Mouse (Mus musculus) spleen, adult 12 weeks (tissue): Measurements from ENCODE around the gene Ndrg2.

Source experiments
- DNase-seq: peaks from one replicate; pipeline ENCODE4 v3.0.0; 2022; ENCODE audit warnings: low spot score

The Ndrg2 gene

DNA sequence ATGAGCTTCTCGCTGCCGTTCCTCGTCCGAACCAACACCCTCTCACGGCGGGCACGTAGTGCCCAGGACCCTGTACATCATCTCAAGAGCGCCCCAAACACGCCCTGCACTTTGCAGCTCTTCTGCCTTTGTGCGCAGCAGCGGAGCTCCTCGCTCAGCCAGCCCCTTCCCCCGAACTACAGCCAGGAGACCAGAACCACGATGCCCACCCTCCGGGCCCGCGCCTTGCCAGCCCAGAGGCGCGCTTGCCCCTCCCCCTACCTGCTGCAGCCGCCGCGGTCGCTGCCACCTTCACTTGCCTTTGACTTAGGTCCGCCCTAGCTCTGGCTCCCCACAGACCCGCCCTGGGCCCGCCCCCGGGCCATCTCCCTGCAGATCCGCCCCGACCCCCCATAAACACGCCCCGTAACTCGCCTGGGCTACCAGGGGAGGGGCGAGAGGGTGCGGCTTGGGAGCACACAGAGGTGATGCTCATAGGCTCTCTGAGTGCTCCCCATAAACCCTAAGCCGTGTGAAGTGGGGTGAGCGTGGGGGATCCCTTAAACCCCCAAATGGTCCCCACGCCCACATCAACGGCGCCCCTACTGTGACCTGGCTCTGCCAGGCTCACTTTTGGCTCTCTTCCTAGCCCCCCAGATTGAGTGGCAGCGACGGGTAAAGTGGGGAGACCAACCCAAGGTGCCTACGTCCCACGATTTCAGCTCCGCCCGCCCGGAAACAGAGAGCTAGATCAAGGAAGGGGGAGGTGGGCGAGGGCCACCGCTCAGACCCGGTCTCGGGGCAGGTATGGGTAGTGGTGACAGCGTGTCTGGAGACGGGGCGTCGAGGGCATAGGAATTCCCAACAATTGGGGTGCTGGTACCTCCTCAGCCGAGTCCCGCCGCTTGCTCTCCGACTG lies 647 bp downstream of the Ndrg2 start:
- peak; percentile 38 for DNase-seq

DNA sequence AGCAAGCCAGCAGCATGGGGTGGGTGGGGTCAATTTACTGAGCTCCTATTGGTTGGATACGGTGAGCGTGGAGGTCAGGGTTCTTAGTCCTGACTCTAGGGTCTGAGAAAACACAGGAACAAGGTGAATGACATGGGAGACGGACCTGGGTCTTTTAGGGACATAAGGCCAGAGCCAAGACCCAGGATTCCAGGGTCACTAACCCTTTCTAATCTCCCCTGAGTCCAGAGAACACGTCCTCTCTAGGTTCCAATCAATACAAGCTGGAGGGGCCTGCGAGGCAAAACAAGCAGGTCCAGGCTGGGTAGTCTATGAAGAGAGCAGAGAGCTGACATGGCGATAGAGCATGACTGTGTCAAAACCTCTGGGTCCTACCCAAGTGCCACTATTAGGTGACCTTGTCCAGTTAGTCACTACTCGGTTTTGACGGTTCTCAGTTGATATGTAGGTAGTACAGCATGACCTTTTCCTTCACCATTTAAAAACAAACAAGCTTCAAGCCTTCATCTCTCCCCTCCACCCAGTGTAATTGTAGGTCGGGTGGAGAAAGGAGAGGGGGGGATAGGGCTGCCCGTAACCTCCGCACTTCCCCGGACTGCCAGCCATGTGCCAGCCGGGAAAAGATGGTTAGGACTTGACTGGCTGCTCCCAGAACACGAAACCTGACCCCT lies 1.4 kb downstream of the Ndrg2 start:
- DNase-seq = no peak

DNA sequence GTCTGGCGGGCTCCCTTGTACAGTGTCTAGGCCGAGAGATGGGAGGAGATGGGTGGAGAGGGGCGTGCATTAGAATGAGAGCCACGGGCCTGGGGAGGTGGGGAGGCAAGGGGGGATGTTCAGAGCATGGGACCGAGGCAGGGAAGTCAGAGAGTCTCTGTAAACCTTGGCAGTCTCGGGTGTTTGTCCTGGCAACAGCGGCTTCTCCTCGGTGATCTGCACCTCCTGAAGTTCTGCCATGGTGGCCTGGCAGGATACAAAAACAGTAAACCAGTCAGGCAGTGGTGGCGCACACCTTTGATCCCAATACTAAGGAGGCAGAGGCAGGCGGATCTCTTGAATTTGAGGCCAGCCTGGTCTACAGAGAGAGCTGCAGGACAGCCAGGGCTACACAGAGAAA lies 2.7 kb downstream of the Ndrg2 start:
- DNase-seq = no peak

DNA sequence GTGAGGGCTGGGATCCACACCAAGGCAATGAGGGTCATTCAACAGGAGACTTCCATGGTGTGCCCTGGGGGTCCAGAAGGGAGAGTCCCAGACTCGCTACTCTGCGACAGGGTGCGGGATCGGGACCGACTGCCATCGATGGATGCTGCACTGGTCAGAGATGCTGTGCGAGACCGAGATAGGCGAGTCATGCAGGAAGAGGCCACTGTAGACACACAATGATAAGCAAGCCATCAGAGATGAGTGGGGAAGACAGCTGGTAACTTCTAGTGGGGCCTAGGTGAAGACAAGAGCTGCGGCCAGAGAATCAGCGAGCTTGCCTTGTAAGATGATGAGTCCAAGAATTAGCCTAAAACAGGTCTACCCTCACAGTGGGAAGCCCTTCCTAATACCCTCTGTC lies 7.9 kb downstream of the Ndrg2 start:
- no peak for DNase-seq

DNA sequence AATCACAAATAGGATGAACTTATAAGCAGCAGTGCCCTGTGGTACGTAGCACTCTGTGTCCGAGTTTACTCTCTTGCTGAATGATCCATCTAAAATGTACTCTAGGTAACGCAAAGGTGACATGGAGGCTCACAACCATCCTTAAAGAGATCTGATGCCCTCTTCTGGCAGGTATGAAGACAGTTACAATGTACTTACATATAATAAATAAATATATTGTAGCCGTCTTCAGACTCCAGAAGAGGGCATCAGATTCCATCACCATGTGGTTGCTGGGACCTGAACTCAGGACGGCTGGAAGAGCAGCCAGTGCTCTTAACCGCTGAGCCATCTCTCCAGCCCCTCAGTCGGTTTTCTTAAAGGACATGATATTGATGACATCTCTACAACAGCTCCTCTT lies 9.3 kb downstream of the Ndrg2 start:
- no peak for DNase-seq

DNA sequence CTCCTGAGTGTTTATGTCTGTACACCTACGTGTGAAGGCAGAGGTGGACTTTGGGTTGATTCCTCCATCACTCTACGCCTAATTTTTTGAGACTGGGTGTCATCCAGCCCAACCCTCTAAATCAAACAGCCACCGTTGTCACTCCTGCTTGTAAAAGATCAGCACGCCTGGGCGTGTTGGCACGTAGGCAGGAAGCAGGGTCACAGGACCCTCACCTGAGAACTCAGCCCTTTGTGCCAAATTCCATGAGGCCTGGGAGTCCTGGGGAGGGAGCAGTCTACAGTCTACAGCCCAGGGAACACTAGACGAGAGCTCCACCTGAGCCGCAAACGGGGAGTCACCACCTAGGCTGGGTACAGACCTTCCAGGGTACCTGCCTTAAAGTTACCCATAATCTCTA lies 10.2 kb downstream of the Ndrg2 start:
- DNase-seq = no peak

DNA sequence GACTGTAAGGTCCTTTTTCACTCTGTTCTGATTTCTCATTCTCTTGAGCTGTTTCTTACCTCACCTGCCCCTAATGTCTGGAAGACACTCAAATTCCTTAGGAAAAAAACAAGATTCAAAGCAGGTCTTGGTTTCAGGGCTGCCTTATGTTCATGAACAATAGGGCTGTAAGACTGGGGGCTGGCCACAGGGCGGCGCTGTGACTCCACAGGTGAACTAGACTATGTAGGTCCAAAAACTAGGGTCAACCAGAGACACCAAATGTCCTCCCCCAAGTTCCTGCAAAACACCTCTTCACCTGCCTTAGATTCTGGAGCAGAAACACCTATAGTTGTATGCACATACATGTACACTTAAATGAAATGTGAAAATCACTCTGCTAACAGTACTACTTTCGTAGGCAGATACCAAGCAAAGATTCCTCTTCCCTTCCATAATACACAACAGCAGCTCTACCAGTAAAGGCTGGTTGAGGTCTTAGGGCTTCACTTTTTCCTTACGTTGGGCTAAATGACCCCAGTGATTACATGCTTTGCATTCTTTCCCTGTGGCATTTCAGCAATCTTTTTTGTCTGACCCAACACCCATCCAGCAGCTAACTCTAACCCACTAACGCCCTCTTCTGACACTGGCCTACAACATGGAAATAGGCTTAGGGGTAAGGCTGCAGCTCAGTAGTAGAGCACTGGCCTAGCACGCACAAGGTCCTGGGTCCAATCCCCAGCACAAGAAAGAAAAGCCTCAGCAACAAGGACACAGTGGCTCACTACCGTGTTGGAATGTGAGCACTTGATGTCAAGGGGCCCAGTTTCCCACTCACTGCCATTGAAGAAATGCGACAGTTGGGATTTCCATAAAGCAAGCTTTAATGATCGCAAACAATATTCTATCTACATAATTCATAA lies 10.9 kb downstream of the Ndrg2 start:
- peak; percentile 21 for DNase-seq

DNA sequence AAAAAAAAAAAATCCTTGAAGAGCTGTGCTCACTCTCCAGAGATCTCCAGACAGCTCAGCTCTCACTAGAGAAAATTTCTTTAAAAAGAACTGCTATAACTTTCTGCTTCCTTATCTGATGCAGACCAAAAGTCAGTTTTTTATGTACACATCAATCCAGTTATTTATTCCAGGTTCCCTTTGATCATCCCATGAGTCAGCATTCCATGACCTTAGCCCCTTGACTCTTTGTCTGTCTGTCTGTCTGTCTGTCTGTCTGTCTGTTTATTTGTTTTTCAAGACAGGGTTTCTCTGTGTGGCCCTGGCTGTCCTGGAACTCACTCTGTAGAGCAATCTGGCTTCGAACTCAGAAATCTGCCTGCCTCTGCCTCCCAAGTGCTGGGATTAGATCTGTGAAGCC lies 14.6 kb downstream of the Ndrg2 start:
- no peak for DNase-seq

DNA sequence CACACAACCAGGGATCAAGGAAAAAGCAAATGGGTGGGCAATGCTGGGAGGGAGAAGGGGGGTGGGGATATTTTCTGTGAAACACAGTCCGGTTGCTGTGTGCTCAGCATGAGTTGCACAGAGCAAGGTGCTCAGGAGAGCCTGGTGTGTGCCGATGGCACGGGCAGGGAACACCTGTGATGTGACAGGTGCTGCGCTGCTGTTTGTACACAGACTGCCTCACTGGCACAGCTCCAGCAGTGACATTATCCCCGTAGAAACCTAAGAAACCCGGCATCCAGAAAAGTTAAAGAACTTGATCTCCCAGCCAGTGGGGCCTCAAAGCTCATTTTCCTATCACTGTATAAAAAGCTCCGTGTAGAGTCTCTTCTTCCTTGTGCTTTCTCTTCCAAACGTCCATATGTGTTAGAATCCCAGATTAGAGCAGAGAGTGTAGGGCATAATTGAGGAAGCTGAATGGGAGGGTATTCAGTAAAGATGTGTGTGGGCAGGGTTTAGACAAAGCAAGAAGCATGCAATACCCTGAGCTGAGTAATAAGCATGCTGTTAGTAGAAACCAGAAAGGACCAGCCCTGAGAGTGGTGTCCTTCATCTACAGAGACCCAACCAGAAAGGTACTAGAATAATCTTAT lies 17.3 kb downstream of the Ndrg2 start:
- DNase-seq = no peak

DNA sequence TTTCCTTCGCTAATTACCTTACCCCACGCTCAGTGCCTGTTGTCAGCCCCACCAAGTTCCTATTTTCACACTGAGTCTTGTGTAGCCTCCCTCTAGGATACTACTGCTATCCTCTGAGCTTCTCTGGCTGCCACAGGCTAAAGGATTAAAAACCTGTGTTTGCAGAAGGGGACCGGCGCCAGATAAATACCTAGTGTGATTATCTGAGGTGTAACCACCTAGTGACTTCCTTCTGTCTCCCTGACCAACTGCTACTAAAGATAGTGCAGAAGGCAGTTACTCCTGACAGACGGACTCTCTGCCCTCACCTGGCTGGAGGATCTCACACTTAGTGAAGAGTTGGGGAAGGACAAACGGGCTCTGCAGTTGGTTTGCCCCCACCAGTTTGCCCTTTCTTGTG lies 17.9 kb downstream of the Ndrg2 start:
- DNase-seq = no peak

DNA sequence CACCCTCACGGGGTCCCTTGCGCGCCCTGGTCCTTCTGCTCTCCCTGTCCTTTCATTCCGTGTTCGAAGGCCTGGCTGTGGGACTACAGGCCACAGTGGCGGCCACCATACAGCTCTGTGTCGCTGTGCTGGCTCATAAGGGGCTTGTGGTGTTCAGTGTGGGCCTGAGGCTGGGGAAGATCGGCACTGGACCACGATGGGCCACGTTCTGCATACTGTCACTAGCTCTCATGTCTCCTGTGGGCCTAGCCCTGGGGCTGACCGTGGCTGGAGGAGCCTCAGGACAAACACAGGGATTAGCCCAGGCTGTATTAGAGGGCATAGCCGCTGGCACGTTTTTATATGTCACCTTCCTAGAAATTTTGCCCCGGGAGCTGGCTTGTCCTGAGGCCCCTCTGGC lies 18.9 kb downstream of the Ndrg2 start:
- DNase-seq = no peak

DNA sequence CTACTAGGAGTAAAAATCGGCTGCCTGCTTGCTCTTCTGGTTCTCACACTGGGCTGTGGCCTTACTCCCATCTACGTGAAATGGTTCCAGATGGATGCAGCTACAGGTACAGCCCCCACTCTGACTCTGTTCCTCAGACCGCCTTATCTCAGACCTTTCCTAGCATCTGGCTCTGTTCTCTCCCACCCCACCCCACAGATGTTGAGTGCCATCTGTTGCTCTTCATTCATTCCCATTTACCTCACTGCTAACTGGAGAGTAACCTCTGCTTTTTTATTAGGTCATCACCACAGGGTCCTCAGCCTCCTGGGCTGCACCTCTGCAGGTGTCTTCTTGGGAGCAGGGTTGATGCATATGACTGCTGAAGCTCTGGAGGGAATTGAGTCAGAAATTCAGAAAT lies 20.1 kb downstream of the Ndrg2 start:
- DNase-seq = no peak

DNA sequence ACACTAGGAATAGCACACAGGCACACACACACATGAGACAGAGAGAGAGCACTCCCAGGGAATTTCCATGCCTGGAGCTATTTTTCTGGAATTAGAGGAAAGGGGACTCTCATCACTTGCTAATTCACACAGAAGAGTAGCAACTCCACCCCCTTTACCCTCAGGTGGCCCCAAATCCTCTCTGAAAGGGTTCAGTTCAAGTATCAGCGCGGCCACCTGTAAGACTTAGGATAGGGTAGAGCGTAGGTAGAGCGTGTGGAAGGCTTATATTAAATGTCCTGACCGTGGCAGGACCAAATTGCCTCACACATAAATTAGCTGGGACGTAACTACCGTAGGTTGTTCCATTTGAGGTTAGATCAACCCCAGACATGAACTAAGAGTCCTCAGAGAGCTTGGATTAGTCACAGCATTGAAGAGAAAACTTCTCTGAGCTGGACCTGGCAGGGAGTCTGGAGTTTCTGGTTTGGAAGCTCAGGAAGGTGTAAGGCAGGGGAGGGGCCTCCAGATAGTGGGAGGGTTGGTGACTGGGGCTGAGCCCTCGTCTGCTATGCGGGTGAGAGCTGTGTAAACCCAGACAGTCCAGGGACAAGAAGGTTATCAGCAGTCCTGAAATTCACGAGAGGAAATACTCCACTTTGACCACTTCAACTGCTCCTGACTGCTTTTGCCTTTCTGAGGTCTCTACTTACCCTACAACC lies 20.7 kb downstream of the Ndrg2 start:
- DNase-seq = no peak

DNA sequence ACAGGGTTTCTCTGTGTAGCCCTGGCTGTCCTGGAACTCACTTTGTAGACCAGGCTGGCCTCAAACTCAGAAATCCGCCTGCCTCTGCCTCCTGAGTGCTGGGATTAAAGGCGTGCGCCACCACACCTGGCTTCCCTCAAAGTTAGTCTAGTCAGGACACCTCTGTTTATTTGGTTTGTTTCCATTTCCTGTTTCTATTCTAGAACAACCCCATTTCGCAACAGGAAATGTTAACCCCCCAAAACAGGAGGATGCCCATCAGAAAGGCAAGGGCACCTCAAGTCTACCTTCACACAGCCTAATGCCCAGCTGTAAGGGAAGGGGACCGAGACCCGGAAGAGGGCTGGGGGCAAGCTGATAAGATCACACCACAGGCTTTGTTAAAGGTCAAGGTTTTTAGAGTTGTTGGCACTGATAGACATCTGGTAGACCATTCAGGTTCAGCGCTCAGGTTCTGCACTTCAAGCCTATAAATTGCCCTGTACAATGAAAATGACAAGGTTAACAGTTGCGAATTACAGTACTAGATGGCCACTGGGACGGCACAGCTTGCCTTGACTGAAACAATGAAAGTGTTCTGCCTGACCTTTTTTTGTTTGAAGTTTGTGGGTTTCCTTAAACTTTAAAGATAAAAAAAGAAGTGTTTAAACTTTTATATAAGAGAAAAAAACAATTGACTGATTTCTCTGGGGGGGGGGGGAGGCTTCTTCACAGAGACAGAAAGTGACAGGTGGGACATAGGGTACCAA lies 21.6 kb downstream of the Ndrg2 start, which contains the start of gene Slc39a2:
Gene Slc39a2 (plus strand): TSS at position 699 of the 749 bp plus-strand sequence.
- no peak for DNase-seq

DNA sequence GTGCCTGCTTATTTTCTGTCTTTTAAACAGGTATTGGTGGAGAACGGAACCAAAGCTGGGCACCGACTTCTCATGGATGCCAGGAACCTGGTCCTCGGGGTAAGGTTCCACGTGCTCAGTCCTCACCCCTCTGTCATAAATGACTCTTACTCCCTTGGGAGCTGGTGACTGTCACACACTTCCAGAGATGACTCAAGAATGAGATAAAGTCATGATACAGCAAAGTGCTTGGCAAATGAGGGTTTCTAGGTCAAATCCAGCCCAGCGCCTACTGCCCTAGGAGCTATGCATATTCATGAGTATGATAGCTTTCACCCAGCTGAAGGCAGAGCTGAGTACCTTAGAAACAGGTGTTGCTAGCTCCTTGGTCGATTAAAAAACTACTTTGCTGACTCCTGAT lies 24.1 kb downstream of the Ndrg2 start:
- DNase-seq = no peak

DNA sequence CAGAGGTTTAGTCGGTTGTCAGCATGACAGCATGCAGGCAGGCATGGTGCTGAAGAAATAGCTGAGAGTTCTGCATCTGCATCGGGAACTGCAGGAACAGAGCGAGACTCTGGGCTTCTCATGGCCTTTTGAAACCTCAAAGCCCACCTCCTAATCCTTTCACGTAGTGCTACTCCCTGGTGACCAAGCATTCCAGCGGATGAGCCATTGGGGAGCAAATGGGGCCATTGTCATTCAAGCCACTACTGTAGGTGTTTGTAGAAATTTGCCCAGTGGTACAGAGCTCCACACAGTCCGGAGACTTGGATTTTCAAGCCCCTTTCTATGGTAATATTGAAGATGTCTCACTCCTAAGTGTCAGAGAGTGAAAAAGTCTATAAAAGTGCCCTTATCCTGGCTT lies 27.9 kb downstream of the Ndrg2 start:
- DNase-seq = no peak

DNA sequence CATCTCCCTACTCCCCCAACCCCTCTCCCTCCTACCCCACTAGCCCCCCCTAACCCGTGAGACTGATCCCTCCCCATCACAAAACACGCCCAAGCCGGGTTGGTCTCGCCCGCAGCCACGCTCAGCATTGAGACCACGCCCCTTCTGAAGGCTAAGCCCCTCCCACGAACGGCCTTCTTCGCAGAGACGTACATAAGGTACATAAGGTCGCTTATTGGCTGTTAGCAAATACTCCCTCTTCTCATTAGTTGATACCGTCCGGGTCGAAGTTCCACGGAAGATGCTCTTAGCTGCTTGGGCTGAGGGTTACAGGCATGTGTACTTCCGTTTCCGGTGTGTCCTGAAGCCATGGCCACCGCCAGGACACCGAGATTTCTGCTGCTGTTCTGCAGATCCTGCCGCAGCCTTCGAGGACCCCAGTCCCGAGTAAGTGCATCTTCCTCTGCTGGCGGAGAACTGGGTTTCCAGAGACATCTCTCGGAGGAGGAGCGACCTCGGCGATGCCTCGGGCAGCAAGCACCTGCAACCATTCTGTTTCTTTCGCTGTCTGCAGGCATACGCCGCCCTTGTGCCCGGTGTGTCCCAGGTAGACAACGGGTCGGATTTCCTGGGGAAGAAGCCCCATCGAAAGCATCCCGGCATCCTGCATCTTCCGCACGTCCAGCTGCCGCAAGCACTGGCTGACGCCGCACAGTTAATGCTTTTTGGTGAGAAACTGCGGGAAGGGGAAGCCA lies 29.2 kb downstream of the Ndrg2 start, which contains the start of gene Mettl17:
Gene Mettl17 (plus strand): TSS at position 245 of the 734 bp plus-strand sequence.
- peak; percentile 86 for DNase-seq

DNA sequence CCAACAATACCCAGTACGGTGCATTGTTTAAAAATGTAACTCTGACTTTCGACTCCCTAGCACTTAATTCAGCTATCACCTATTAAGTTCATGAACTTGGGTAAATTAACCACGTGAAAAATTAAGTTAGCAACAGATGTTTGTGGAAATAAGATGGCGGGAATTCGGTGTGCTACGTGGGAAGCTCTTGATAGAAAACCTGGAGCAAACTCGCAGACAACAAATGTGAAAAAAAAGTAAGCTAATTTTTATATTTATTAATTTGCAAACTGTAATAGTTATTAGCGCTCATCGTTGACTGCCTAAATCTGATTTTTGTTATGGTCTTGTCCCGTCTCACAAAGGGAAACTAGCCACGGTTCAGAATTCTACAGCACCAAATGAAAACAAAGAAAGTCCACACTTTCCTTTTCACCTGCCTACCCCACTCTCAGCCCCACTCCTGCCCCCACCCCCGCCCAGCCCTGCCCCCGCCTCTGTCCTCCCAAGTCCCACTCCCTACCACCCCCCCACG lies 29.9 kb downstream of the Ndrg2 start:
- no peak for DNase-seq

DNA sequence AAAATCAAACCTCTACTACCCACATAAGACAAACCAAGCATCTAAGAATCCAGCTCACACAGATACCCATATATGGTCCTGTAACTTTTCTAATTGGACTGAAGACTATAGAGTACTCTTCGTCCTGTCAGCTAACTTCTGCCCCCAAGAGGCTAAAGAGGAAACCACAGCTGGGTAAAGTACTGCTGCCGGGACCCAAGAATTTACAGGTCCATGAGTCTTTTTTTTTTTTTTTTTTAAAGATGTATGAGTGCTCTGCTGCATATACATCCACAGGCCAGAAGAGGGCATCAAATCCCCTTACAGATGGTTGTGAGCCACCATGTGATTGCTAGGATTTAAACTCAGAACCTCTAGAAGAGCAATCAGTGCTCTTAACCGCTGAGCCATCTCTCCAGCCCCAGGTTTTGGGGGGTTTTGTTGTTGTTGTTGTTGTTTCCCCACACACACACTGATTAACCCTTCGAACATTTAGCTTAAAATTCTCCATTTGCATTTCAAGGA lies 30.4 kb downstream of the Ndrg2 start:
- DNase-seq = peak; percentile 44
